Mouse (Mus musculus) cerebellum, adult 8-10 months (tissue): ENCODE measurements around the gene Gm13199.

Experiments used
- DNase-seq: peaks from one replicate; pipeline ENCODE4 v3.0.0; 2022

Gene Gm13199

GRCm38 (mm10) chr2:5821264-5821663 is 41.5 kb downstream of the Gm13199 start:
- DNase-seq, result no peak
